Mouse (Mus musculus): ENCODE measurements around the gene Cdan1.

DNA sequence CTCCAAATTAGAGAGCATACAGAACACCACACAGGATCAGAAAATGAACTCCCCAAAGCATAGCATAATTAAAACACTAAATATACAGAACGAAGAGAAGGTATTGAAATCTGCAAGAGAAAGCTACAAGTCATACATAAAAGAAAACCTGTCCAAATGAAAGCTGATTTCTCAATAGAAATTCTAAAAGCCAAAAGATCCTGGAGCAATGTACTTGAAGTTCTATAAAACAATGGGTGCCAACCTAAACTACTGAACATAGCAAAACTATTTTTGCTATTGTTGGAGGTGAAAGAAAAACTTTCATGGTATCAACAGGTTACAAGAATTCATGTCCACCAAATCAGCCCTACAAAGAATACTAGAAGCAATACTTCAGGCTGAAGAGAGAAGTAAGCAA, 8.7 kb downstream of the Cdan1 start:
- no peak for TF ChIP-seq CTCF (conservative IDR thresholded peaks at IDR 0.05; ENCODE audit: low read length)
- TF ChIP-seq NANOG (IDR thresholded peaks at IDR 0.05; ENCODE audit: borderline replicate concordance, low read length), result no peak
- TF ChIP-seq POU5F1 (IDR thresholded peaks at IDR 0.05; ENCODE audit: borderline replicate concordance, low read length), result no peak

All from E14TG2a.4 (cell line).